Mouse (Mus musculus) frontal cortex, postnatal 36 days (tissue): ENCODE data around the gene AI413582.
A peak's percentile ranks its signal among the peaks of the same experiment; 100 is the strongest.

Experiments
- DNase-seq, 2 experiments: peaks; one replicate each; pipeline ENCODE4 v3.0.0; 2022; ENCODE audit warnings: low spot score in 2 of 2

The AI413582 gene

GRCm38 (mm10) chr17:27579816-27580215 lies 14.3 kb upstream of the AI413582 start:
- no peak for DNase-seq

GRCm38 (mm10) chr17:27578487-27578886 lies 12.9 kb upstream of the AI413582 start:
- peak in 1 of 2 experiments; percentile 48 for DNase-seq

GRCm38 (mm10) chr17:27577468-27577867 lies 11.9 kb upstream of the AI413582 start:
- no peak for DNase-seq

GRCm38 (mm10) chr17:27576056-27576455 lies 10.5 kb upstream of the AI413582 start:
- DNase-seq = no peak

GRCm38 (mm10) chr17:27575116-27575776 lies 9.7 kb upstream of the AI413582 start:
- no peak for DNase-seq

GRCm38 (mm10) chr17:27574470-27575115 lies 9.0 kb upstream of the AI413582 start:
- peak; percentile 69 to 73 for DNase-seq

- DNase-seq = no peak
These were observed 8.3 kb upstream of the AI413582 start for GRCm38 (mm10) chr17:27573772-27574320.

- DNase-seq = no peak
These were observed 5.8 kb upstream of the AI413582 start for GRCm38 (mm10) chr17:27571315-27571714.

GRCm38 (mm10) chr17:27568228-27568627 lies 2.7 kb upstream of the AI413582 start:
- no peak for DNase-seq

GRCm38 (mm10) chr17:27565942-27566267 lies 349 bp upstream of the AI413582 start:
- DNase-seq = no peak

GRCm38 (mm10) chr17:27564391-27565162 lies 979 bp downstream of the AI413582 start:
- no peak for DNase-seq

GRCm38 (mm10) chr17:27563771-27564244 lies 1.7 kb downstream of the AI413582 start:
- no peak for DNase-seq

- DNase-seq = peak; percentile 70 to 76
These were observed 3.6 kb downstream of the AI413582 start for GRCm38 (mm10) chr17:27561809-27562526.

GRCm38 (mm10) chr17:27560926-27561480 lies 4.6 kb downstream of the AI413582 start:
- DNase-seq = no peak

- no peak for DNase-seq
These were observed 6.0 kb downstream of the AI413582 start for GRCm38 (mm10) chr17:27559596-27559995.

- no peak for DNase-seq
These were observed 6.7 kb downstream of the AI413582 start for GRCm38 (mm10) chr17:27558845-27559244.

- DNase-seq = no peak
These were observed 7.5 kb downstream of the AI413582 start for GRCm38 (mm10) chr17:27557927-27558661.

- DNase-seq = no peak
These were observed 8.2 kb downstream of the AI413582 start for GRCm38 (mm10) chr17:27557181-27557926.

- peak; percentile 76 to 77 for DNase-seq
These were observed 9.1 kb downstream of the AI413582 start, which contains the start of gene Hmga1 for GRCm38 (mm10) chr17:27556315-27557011. Gene Hmga1 (plus strand): TSS chr17:27556497.
